Mouse (Mus musculus) 3134 (cell line): ENCODE measurements around the gene Nkx1-2.

Experiments used
- DNase-seq: peaks from one replicate; pipeline ENCODE4 v3.0.0-alpha.2; 2011; ENCODE audit warnings: low spot score; ENCODE audit not compliant: insufficient read length; ENCODE audit errors: extremely low read depth

Gene Nkx1-2

GRCm38 (mm10) chr7:132599071-132599975 is at the start of gene Nkx1-2:
Gene Nkx1-2, minus strand, starts transcription at chr7:132599637.
- DNase-seq = no peak

- DNase-seq = no peak
These were observed 47.1 kb upstream of the Nkx1-2 start for GRCm38 (mm10) chr7:132646514-132646913.

DNA sequence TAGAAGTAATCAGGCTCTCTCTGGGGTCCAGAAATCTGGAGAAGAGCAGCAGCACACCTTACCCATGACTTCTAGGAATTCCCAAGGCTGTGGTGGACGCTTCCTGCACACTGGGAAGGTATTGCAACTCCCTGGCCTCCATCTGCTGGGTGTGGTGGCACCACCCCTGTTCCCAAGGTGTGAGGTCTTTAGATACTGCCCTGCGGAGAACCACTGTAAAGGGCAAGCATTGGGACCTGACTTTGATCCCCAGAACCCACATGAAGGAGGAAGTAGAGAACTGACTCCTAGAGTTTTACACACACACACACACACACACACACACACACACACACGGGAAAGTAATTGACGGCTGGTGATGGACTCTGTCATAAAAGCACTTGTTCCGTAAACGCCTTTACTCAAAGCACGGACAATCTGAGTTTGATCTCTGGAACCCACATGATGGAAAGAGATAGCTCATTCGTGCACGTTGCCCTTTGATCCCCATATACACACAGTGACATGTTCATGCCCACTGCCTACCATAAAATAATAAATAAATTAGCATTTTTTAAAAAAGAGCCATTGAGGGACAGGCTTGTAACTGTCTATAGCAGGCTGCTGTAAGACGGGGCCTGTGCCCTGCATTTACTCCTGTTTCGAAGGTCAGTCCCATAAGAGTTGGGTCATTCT is 45.3 kb upstream of the Nkx1-2 start:
- DNase-seq = no peak

DNA sequence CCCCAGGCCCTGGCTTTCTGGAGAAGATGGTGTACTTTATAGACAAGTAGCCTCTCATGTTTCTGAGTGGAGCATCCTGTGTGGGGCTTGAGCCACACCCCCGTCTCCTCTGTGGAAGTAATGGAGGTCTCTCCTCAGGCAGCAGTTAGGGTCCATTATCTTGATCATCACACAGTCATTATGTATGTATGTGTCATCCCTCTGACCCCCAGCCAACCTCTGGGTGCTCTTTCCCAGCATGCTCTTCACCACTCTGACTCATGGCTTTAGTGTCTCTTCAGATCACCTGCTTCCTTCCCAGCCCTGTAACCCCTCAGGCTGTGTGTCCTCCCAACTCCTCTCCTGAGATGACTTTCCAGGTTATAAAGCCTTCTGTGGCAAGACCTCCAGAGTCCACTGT is 42.2 kb upstream of the Nkx1-2 start:
- DNase-seq = no peak

- DNase-seq = no peak
These were observed 41.5 kb upstream of the Nkx1-2 start for GRCm38 (mm10) chr7:132640946-132641345.

GRCm38 (mm10) chr7:132638446-132639087 is 39.1 kb upstream of the Nkx1-2 start:
- DNase-seq = no peak

- DNase-seq = no peak
These were observed 37.9 kb upstream of the Nkx1-2 start for GRCm38 (mm10) chr7:132637292-132637691.

DNA sequence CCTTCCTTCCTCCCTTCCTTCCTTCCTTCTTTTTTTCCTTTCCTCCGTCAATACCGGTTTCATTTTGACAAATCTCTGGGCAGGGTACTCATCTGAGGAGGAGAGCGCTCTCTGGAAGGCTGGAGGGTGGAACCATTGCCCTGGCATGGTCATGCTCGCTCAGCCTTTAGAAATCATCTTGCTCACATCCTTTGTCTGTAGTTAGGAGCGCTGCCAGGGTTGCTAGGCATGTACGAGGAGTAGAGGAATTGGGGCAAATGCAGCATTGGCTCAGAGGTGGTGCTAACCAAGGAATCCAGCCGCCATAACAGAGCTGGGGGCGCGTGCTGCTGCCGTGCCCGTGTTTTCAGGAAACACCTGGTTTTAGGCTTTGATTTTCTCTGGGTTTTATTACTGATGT is 31.9 kb upstream of the Nkx1-2 start:
- no peak for DNase-seq

- DNase-seq = no peak
These were observed 28.0 kb upstream of the Nkx1-2 start for GRCm38 (mm10) chr7:132627448-132627847.

- DNase-seq = no peak
These were observed 26.7 kb upstream of the Nkx1-2 start for GRCm38 (mm10) chr7:132626174-132626573.

GRCm38 (mm10) chr7:132624161-132624560 is 24.7 kb upstream of the Nkx1-2 start:
- DNase-seq = no peak

DNA sequence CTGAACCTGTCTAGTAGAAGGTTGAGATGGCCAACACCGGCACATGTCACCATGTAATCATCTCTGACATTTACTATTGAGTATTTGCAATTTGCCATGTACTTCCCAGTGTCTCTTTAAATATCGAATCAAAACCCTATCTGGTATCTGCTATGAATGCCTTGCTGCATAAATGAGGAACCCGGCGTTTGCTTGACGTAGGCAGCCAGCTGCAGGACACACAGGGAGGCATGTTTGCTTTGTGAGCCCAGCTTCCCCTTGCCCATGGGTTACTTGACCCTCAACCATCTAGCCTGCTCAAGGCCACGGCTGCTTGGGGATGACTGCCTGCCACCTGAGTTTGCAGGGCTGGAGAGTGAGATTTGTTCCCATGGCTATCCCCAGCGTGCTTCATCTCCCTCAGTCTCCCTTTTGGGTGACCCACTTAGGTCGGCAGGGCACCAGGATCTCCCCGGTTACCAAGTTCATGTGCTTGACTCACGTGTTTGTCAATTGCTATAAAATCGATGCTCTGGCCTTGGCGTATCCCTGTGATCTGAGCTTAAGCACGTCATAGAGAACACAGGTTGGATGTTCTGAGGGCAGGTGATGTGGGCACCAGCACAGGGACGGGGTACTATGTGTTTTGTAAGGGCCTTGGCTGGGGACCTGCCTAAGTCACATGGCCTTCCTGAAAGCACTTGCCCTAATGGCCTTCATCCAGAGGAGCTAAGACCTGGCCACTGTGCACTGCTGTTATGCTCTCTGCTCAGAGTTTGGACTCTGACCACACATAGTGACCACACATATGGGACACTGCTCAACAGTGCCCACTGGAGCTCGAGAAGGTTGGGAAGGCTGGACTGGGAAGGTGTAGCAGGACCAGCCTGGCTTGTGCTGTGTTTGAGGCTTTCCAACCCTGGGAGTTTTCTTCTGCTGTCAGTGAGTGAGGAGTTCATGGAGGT is 20.8 kb upstream of the Nkx1-2 start:
- DNase-seq = no peak

- no peak for DNase-seq
These were observed 20.1 kb upstream of the Nkx1-2 start for GRCm38 (mm10) chr7:132619549-132619948.

DNA sequence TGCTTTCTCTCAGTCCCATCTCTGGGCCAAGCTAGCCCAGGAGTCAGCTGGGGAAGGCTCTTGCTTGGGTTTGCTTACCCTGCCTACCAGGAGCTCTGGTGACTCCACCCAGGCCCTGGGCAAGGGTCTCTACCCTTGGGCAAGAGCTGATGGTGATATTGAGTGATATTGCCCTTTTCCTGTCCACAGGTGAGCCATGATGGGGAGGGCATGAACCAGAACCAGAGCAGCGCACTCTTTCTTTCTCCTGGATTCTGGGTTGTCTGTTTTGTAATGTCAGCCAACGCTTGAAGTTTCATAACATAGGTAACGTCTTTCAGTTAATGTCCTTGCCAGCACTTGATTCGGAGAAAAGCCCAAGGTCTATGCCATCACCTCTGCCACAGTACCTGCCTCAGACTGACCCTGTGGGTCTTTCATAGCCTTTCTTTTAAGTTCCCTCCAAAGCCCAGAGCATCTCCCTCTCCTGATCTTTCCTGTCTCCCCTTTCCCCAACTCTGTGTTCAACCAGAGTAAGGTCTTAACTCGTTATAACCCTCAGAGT is 17.7 kb upstream of the Nkx1-2 start:
- DNase-seq = no peak

GRCm38 (mm10) chr7:132616391-132616790 is 17.0 kb upstream of the Nkx1-2 start:
- no peak for DNase-seq

GRCm38 (mm10) chr7:132615346-132615745 is 15.9 kb upstream of the Nkx1-2 start:
- no peak for DNase-seq

DNA sequence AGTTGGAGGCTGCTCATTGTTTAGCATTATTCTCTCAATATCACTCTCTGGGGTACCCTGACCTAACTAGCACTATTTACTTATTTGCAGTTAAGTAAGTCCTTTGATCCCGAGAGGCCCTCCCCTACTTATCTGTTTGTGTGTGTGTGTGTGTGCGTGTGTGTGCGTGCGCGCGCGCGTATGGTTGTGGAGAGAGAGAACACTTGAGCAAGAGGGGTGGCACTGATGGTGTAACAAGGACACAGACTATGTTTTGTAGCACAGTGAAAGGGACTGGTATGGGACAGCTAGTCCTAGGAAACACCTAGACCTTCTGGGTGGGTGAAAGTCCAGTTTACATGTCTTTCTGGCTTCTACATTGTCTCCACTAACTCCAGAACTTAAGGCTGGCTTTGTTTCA is 12.1 kb upstream of the Nkx1-2 start:
- no peak for DNase-seq

- peak; percentile 84 for DNase-seq
These were observed 11.3 kb upstream of the Nkx1-2 start, which contains the start of gene Lhpp for GRCm38 (mm10) chr7:132610468-132611318. Gene Lhpp, plus strand, starts transcription at chr7:132610638.
